Mouse (Mus musculus) midbrain, embryonic 14.5 days (tissue): ENCODE measurements around the gene Sfrp5. TPM values are rescaled to one million over a fixed set of nuclear protein-coding genes. Genes with fewer than 3 reads are reported as not detected.
A peak's percentile ranks its signal among the peaks of the same experiment; 100 is the strongest.

Source experiments
- ATAC-seq: fragments of 200-750 bp; cut with Nextera tagmentation; 2 replicates; pipeline ENCODE4 v1.8.0; 2017; ENCODE audit warnings: moderate number of reproducible peaks, moderate library complexity; ENCODE audit not compliant: low FRiP score, low TSS enrichment
- DNase-seq: peaks from one replicate; pipeline ENCODE4 v3.0.0-alpha.2; 2015
- H3K27ac ChIP-seq: fragments of 300-500 bp; sonication (generic); replicated peaks from 2 replicates; pipeline ENCODE4 v1.5.1; 2014; ENCODE audit warnings: mild to moderate bottlenecking, low read depth, low read length, moderate library complexity
- H3K27me3 ChIP-seq: fragments of 300-500 bp; sonication (generic); 2 replicates; pipeline ENCODE4 v1.6.1; 2014; ENCODE audit warnings: low read length, control low read depth, mixed read lengths; ENCODE audit not compliant: control insufficient read depth, insufficient read depth
- H3K36me3 ChIP-seq: fragments of 300-500 bp; sonication (generic); 2 replicates; pipeline ENCODE4 v1.6.1; 2014; ENCODE audit warnings: low read length, control low read depth; ENCODE audit not compliant: control insufficient read depth, insufficient read depth
- H3K4me1 ChIP-seq: fragments of 300-500 bp; sonication (generic); 2 replicates; pipeline ENCODE4 v1.6.1; 2014; ENCODE audit warnings: mild to moderate bottlenecking, antibody characterized with exemption, low read length, control low read depth; ENCODE audit not compliant: control insufficient read depth, insufficient read depth
- H3K4me2 ChIP-seq: fragments of 300-500 bp; sonication (generic); 2 replicates; pipeline ENCODE4 v1.6.1; 2014; ENCODE audit warnings: mild to moderate bottlenecking, low read length, moderate library complexity
- H3K4me3 ChIP-seq: fragments of 300-500 bp; sonication (generic); replicated peaks from 2 replicates; pipeline ENCODE4 v1.5.1; 2014; ENCODE audit warnings: low read depth, low read length
- H3K9ac ChIP-seq: fragments of 300-500 bp; sonication (generic); replicated peaks from 2 replicates; pipeline ENCODE4 v1.6.1; 2014; ENCODE audit warnings: mild to moderate bottlenecking, low read length, moderate library complexity
- H3K9me3 ChIP-seq: fragments of 300-500 bp; sonication (generic); 2 replicates; pipeline ENCODE4 v1.6.1; 2016; ENCODE audit warnings: low read length, control low read depth, mixed read lengths; ENCODE audit not compliant: control insufficient read depth
- WGBS: fragments of 180-500 bp; shearing (Covaris S2); extraction: QIAGEN DNeasy Blood & Tissue Kit; methylation state at CpG from one replicate; pipeline ENCODE4 v1.1.7; 2014; 5-methylcytosine and 5-hydroxymethylcytosine counted together
- polyA plus RNA-seq: library from polyadenylated mRNA; unstranded; fragments of >200 nt; fragmentation: Nextera tagmentation; extraction: Ambion mirVana; gene quantifications from 2 replicates; pipeline ENCODE4 v1.2.1, GENCODE M21; 2014

The Sfrp5 gene
- polyA plus RNA-seq, 1 experiment from 2014 or later, result 0.68 TPM

- no peak overlapping the region for H3K4me3 ChIP-seq
- ATAC-seq, result no peak
- no peaks in the 10 kb centered on the region for H3K36me3 ChIP-seq
- no peak overlapping the region for H3K27ac ChIP-seq
- H3K9me3 ChIP-seq, result no peaks in the 10 kb centered on the region
- no peaks in the 10 kb centered on the region for H3K27me3 ChIP-seq
- DNase-seq, result no peak
- WGBS, result 71% methylated on average over 7 of the region's 7 CpGs
- no peak overlapping the region for H3K9ac ChIP-seq
- H3K4me1 ChIP-seq, result no peaks in the 10 kb centered on the region
- no peak overlapping the region for H3K4me2 ChIP-seq
These were observed 7.4 kb upstream of the Sfrp5 start for GRCm38 (mm10) chr19:42209485-42209884.

GRCm38 (mm10) chr19:42205201-42205600 lies 3.1 kb upstream of the Sfrp5 start:
- DNase-seq, result no peak
- Histone ChIP-seq H3K4me3 (no peak overlapping the region), H3K9me3 (no peaks in the 10 kb centered on the region), H3K27ac (no peak overlapping the region), H3K9ac (no peak overlapping the region), H3K27me3 (peaks cover 30% of the 10 kb centered on the region), H3K4me1 (no peaks in the 10 kb centered on the region), H3K36me3 (no peaks in the 10 kb centered on the region), H3K4me2 (no peak overlapping the region)
- ATAC-seq, result no peak
- WGBS, result 85% methylated on average over 8 of the region's 8 CpGs

GRCm38 (mm10) chr19:42204306-42204705 lies 2.3 kb upstream of the Sfrp5 start:
- DNase-seq (no peak), ATAC-seq (no peak)
- no peak overlapping the region for H3K9ac ChIP-seq
- no peaks in the 10 kb centered on the region for H3K36me3 ChIP-seq
- H3K4me2 ChIP-seq, result no peak overlapping the region
- no peaks in the 10 kb centered on the region for H3K4me1 ChIP-seq
- 82% methylated on average over 4 of the region's 4 CpGs for WGBS
- H3K27me3 ChIP-seq, result peaks cover 39% of the 10 kb centered on the region
- H3K4me3 ChIP-seq, result no peak overlapping the region
- no peak overlapping the region for H3K27ac ChIP-seq
- H3K9me3 ChIP-seq, result no peaks in the 10 kb centered on the region

- DNase-seq, result no peak
- no peak overlapping the region for H3K4me3 ChIP-seq
- ATAC-seq, result no peak
- no peaks in the 10 kb centered on the region for H3K9me3 ChIP-seq
- no peaks in the 10 kb centered on the region for H3K36me3 ChIP-seq
- 40% methylated on average over 8 of the region's 8 CpGs for WGBS
- H3K4me2 ChIP-seq, result no peak overlapping the region
- H3K27me3 ChIP-seq, result peaks cover 50% of the 10 kb centered on the region
- no peaks in the 10 kb centered on the region for H3K4me1 ChIP-seq
- no peak overlapping the region for H3K9ac ChIP-seq
- H3K27ac ChIP-seq, result no peak overlapping the region
These were observed 415 bp upstream of the Sfrp5 start for GRCm38 (mm10) chr19:42202467-42202866.

- 42% methylated on average over 11 of the region's 11 CpGs for WGBS
- H3K27me3 ChIP-seq, result peaks cover 48% of the 10 kb centered on the region
- no peak overlapping the region for H3K4me3 ChIP-seq
- H3K36me3 ChIP-seq, result 0 out of 2 replicates have a peak, but pooled peaks cover 2% of the 10 kb centered on the region
- ATAC-seq, result no peak
- no peak overlapping the region for H3K27ac ChIP-seq
- no peaks in the 10 kb centered on the region for H3K4me1 ChIP-seq
- no peak overlapping the region for H3K9ac ChIP-seq
- H3K9me3 ChIP-seq, result no peaks in the 10 kb centered on the region
- no peak overlapping the region for H3K4me2 ChIP-seq
- no peak for DNase-seq
These were observed 4.0 kb downstream of the Sfrp5 start for GRCm38 (mm10) chr19:42198026-42198425.

GRCm38 (mm10) chr19:42197066-42197465 lies 5.0 kb downstream of the Sfrp5 start:
- no peak overlapping the region for H3K4me3 ChIP-seq
- no peak overlapping the region for H3K4me2 ChIP-seq
- no peaks in the 10 kb centered on the region for H3K4me1 ChIP-seq
- H3K36me3 ChIP-seq, result 0 out of 2 replicates have a peak, but pooled peaks cover 8% of the 10 kb centered on the region
- ATAC-seq, result no peak
- peak; percentile 46 for DNase-seq
- peaks cover 38% of the 10 kb centered on the region for H3K27me3 ChIP-seq
- H3K9ac ChIP-seq, result no peak overlapping the region
- no peaks in the 10 kb centered on the region for H3K9me3 ChIP-seq
- no peak overlapping the region for H3K27ac ChIP-seq
- WGBS, result 74% methylated on average over 4 of the region's 4 CpGs

GRCm38 (mm10) chr19:42196378-42196777 lies 5.7 kb downstream of the Sfrp5 start:
- H3K9ac ChIP-seq, result no peak overlapping the region
- 88% methylated on average over 4 of the region's 4 CpGs for WGBS
- H3K4me2 ChIP-seq, result no peak overlapping the region
- H3K27me3 ChIP-seq, result peaks cover 32% of the 10 kb centered on the region; the same call in 1 of the 2 replicates
- H3K9me3 ChIP-seq, result no peaks in the 10 kb centered on the region
- H3K36me3 ChIP-seq, result peaks cover 14% of the 10 kb centered on the region
- ATAC-seq, result no peak
- H3K27ac ChIP-seq, result no peak overlapping the region
- no peak overlapping the region for H3K4me3 ChIP-seq
- H3K4me1 ChIP-seq, result no peaks in the 10 kb centered on the region
- DNase-seq, result no peak

- peaks cover 3% of the 10 kb centered on the region; the same call in 1 of the 2 replicates for H3K27me3 ChIP-seq
- H3K27ac ChIP-seq, result no peak overlapping the region
- H3K36me3 ChIP-seq, result peaks cover 29% of the 10 kb centered on the region
- H3K9ac ChIP-seq, result no peak overlapping the region
- H3K9me3 ChIP-seq, result no peaks in the 10 kb centered on the region
- no peak overlapping the region for H3K4me2 ChIP-seq
- H3K4me1 ChIP-seq, result no peaks in the 10 kb centered on the region
- 56% methylated on average over 2 of the region's 2 CpGs for WGBS
- no peak overlapping the region for H3K4me3 ChIP-seq
- ATAC-seq (peak; percentile 27; the same call in 1 of the 2 replicates), DNase-seq (no peak)
These were observed 8.7 kb downstream of the Sfrp5 start for GRCm38 (mm10) chr19:42193311-42193710.

- DNase-seq (peak; percentile 80), ATAC-seq (0 out of 2 replicates have a peak, but pooled peaks have one; percentile 48)
- H3K9me3 ChIP-seq, result no peaks in the 10 kb centered on the region
- H3K9ac ChIP-seq, result no peak overlapping the region
- H3K4me1 ChIP-seq, result no peaks in the 10 kb centered on the region
- H3K36me3 ChIP-seq, result peaks cover 49% of the 10 kb centered on the region
- no peak overlapping the region for H3K4me3 ChIP-seq
- WGBS, result 21% methylated on average over 5 of the region's 5 CpGs
- H3K27ac ChIP-seq, result no peak overlapping the region
- no peak overlapping the region for H3K4me2 ChIP-seq
- H3K27me3 ChIP-seq, result no peaks in the 10 kb centered on the region
These were observed 11.6 kb downstream of the Sfrp5 start for GRCm38 (mm10) chr19:42190494-42190893.
